Mouse (Mus musculus) frontal cortex, postnatal 10 days (tissue): ENCODE results near the gene Rab11fip3.
A peak's percentile ranks its signal among the peaks of the same experiment; 100 is the strongest.
"Not testable (repeated sequence)": the region's sequence is repeated elsewhere in the genome, so short reads cannot be mapped to it uniquely, and the experiment has no call there.

ENCODE experiments used
- DNase-seq, 2 experiments: peaks; one replicate each; pipeline ENCODE4 v3.0.0; 2022; ENCODE audit warnings: low spot score in 2 of 2, mixed read lengths in 1 of 2

Gene Rab11fip3

GRCm38 (mm10) chr17:26068831-26069739 is at the start of gene Rab11fip3:
TSS of gene Rab11fip3 (minus strand) at chr17:26069555.
- DNase-seq: peak; percentile 46 to 77

DNA sequence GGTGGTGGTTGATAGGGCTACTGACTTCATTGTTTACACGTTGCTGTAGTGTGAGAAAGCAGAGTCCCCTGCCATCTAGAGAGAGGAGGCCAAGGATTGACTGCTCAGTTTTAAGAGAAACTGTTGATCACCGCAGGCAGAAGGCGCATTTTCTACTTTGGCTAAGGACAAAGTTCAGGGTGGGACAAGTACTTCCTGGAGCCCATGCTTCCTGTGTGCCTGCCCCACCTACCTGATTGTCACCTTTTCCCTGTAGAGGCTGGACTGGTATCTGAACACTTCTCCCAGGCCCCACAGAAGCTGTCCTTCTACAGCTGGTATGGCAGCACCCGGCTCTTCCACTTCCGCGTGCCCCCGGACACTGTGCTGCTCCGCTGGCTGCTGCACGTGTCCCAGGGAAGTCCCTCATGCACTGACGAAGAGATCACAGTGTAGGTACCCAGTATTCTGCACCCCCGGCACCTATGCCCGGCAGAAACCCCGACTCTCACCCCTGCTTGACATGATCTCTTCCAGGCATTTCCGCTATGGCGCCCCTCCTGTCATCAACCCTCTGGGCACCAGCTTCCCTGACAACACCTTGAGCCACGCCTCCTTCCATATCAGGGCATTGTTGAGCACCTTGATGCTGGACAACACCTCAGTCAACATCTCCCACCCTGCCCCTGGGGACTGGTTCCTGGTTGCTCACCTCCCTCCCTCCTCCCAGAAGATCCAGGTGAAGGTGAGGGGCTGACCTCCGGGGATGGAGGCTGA is 47.3 kb upstream of the Rab11fip3 start:
- DNase-seq: no peak

DNA sequence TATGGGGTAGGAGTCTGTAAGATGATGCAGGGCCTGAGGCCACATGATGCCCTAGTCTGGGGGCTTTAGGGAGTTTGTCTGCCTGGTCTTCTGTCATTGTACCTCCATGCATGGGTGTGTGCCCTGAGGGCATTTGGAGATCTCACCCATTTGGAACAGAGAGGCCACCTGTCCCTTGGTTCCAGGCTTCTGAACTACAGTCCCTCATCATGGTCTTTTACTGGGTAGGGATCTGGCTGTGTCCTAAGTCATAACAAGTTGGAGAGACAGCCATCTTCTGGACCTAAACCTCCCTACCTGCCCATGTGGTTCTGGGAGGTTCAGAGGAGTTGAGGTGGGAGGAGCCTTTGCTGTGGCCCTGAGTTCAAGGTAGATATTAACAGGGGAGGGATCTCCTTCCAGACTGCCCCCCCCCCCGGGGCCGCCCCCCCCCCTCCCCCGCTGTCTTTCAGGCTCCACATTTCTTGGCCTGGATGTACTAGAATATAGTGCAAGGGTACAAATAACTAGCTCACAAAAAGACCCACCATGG is 46.7 kb upstream of the Rab11fip3 start:
- no peak for DNase-seq

- DNase-seq: no peak
Measured at GRCm38 (mm10) chr17:26115205-26115898, 46.0 kb upstream of the Rab11fip3 start.

GRCm38 (mm10) chr17:26114461-26114860 is 45.1 kb upstream of the Rab11fip3 start:
- DNase-seq: not testable (repeated sequence)

GRCm38 (mm10) chr17:26114061-26114460 is 44.7 kb upstream of the Rab11fip3 start:
- no peak for DNase-seq

DNA sequence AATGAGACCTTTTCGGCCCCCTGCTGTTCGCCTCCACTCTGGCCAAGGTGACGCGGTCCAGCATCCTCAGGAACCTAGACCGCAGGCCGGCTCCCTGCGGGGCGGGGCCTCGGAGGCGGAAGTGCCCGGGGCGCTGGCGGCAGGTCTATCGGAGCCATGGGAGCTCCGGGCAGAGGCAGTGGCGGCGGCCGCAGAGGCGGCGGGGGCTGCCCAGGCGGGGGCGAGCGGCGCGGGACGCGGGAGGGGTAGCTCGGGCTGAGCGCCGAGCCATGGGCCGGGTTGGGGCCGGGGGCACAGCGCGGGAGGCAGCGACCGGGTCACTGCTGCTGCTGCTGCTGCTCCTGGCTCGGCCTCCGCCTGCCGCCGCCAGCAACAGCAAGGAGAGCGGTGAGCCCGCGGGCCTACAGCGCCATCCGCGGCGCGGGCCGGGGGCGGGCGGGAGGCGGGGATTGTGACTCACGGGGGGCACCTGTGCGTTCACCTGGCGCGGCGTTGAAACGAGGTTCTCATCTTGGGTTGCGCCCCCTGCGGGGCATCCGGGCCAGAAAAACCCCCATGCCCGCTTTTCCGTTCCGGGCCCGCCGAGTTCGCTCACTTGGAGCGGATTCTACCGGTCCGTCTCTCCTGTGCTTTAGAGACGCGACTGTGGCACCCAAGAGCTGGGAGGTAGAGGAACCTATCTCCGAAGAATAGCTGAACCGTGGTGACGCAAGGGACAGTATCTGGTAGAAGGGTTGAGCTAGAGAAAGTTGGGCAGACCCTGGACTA is 44.0 kb upstream of the Rab11fip3 start, which contains the start of gene Tmem8:
TSS of gene Tmem8 (plus strand) at position 119 of the 768 bp plus-strand sequence.
- DNase-seq: peak in 1 of 2 experiments; percentile 57

DNA sequence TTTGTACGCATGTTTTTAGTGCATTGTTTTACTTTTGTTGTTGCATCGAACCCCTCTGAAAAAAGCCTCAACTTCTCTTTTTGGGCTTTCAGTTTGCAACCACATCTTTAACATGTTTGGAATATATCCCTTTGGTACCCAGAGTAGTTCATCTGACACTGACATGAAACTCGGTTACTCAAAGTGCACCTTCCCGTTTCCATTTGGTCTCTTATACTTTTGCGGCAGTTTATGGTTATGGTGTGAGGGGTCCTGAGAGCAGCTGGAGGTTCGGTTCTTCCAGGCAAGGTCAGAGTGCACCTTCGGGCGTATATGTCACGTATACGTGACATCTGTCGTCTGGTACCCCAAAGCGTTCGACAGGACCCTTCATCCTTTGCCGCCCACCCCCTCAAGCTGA is 43.4 kb upstream of the Rab11fip3 start:
- no peak for DNase-seq

- no peak for DNase-seq
Measured at GRCm38 (mm10) chr17:26111722-26112121, 42.4 kb upstream of the Rab11fip3 start.

GRCm38 (mm10) chr17:26111024-26111423 is 41.7 kb upstream of the Rab11fip3 start:
- no peak for DNase-seq

DNA sequence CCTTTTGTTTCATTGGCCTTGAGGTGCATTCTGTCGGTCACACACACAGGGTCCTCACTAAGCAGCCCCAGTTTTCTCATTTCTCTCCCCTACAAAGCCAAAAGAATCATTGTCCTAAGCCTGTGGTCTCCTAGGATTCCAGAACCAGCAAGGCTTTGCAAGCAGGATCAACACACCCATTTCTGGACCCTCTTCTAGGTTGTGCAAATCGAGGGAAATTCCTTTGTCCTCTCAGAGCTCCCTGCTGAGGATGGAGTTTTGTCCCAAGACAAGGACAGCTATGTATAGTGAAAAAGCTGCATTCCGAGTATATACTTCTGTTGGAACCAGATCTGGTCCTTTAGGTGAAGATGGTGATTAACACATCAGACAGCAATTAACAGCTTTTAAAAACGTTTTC is 40.8 kb upstream of the Rab11fip3 start:
- no peak for DNase-seq

- no peak for DNase-seq
Measured at GRCm38 (mm10) chr17:26105619-26106018, 36.3 kb upstream of the Rab11fip3 start.

GRCm38 (mm10) chr17:26101478-26101877 is 32.1 kb upstream of the Rab11fip3 start:
- no peak for DNase-seq

- no peak for DNase-seq
Measured at GRCm38 (mm10) chr17:26100166-26100565, 30.8 kb upstream of the Rab11fip3 start.

- DNase-seq: not testable (repeated sequence)
Measured at GRCm38 (mm10) chr17:26099316-26099715, 30.0 kb upstream of the Rab11fip3 start.

GRCm38 (mm10) chr17:26098461-26098860 is 29.1 kb upstream of the Rab11fip3 start:
- DNase-seq: no peak

DNA sequence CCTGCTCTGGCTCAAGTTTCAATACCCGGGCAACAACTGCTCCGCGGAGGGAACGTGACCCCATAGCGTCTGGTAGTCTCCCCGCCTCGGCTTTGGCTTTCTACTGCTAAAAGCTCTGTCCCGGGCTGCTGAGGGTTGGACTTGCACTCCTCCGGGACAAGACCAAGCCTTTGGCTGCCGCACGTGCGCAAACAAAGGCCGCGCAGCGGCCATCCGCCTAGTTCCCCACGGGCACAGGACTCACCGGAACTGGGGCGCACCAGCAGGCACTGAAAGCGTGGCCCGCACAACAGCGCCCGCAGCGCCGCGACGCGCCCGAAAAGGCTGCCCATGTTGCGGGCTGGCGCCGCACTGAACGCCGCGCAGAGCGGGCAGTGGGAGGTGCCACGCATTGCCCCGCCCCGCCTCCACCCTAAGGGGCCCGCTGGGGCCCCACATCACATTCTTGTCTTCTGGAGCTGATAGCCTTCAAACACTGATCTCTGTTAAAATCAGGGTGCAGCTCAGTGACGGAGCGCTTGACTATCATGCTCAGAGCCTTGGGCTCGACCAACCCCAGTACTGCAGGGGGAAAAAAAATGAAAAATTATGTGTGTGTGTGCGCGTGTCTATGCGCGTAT is 25.9 kb upstream of the Rab11fip3 start, which contains the start of gene Nme4:
TSS of gene Nme4 (minus strand) at position 482 of the 620 bp plus-strand sequence.
- peak in 1 of 2 experiments; percentile 58 for DNase-seq

GRCm38 (mm10) chr17:26094531-26095110 is 25.3 kb upstream of the Rab11fip3 start:
- no peak for DNase-seq

- DNase-seq: peak; percentile 73 to 85
Measured at GRCm38 (mm10) chr17:26089905-26090632, 20.7 kb upstream of the Rab11fip3 start, which contains the start of gene Decr2. TSS of gene Decr2 (minus strand) at chr17:26090337.
